Mouse (Mus musculus) erythroid progenitor cell, adult 5-6 weeks (primary cell): Measurements from ENCODE around the gene Ptger3. TPM values are rescaled to one million over a fixed set of nuclear protein-coding genes. Genes with fewer than 3 reads are reported as not detected.

Experiments used
- ATAC-seq: replicated peaks from 2 replicates; pipeline ENCODE4 v1.8.0; 2016; ENCODE audit warnings: moderate number of reproducible peaks, mild to moderate bottlenecking, moderate TSS enrichment, inconsistent platforms; ENCODE audit not compliant: poor library complexity, low FRiP score, severe bottlenecking
- total RNA-seq, 2 experiments: library from RNA; stranded (forward) in 1 of 2; stranded (reverse) in 1 of 2; fragments of 150-400 nt in 1 of 2; fragments of 186-747, 209-891 nt in 1 of 2; gene quantifications; 2 replicates each; pipeline versions ENCODE4 v1.2.3 to v1.2.4; 2015 to 2017; ENCODE audit warnings: low replicate concordance in 2 of 2

Gene Ptger3
- total RNA-seq, 2 experiments from 2014 or later, result 0.84 to 3.0 TPM

DNA sequence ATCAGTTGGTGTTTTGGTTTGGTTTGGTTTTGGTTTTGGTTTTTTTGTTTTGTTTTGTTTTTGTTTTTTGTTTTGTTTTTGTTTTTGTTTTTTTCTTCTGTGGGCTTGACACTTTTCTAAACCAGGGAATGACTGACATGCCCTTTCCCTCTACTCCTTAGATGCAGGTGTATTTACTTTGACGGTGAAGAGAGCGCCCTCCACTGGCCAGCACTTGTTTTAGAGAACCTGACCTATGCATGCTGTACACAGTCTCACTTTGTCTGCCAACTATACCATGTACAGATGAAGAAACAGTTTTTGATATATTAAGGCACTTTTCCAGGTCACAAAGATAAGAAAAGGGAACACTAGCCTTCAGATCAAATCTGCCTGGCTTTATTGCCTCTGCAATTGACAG is 15.1 kb downstream of the Ptger3 start:
- no peak for ATAC-seq

DNA sequence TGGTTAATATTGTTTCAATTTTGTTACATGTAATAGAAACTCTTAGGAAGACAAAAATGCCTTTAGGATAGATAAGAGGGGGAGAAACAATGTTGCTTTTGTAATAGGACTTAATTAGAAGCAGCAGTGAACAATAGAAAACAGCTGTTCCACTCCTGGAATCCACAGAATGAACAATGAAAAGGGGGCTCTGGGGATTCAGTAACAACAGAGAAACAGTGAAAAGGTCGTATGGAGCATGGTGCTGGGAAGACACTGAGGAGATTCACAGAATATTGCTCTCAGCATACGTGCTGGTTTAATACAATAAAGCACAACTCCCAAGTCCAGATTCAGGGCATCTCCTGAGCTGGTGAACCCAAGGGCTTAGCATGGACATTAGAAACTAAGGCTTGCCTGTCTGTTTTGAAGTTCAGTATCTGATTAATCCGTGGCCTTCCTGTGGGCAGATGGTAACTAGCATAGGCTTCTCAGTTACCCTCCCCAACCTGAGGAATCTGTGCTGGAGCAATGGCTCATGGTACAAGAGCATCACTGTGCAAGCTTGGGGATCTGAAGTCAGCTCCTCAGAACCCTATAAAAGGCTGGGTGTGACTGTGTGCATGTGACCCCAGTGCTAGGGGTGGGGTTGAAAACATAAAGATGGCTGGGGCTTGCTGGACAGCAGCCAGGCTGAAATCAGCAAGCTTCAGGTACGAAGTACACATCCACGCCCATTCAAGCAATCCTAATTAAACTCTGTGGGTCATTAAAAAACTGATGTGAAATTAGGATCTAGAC is 16.1 kb downstream of the Ptger3 start:
- ATAC-seq, result peak; percentile 63

DNA sequence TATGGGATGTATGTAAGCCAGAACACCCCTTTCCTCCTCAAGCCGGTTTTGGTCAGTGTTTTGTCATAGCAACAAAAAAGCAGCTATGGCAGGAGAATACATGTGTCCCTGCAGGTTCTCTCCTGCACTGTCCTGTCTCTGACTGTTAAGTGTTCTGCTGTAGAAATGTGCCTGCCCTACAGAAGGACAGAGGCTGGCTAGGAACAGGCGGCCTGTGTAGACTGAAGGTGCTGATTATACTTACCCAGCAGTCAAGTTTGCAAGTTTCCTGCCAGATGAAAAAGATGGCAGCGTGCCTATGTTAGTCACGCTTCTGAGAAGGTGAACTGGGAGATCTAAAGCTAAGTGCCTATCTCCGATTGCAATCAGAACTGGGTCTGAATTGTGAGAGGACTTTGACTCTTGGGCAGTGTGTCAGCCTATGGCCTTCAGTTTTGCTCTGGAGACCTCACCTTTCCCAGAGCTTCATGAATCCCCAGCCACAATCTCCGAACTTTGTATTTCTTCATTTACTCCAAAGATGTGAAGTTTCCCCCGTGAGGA is 31.2 kb downstream of the Ptger3 start:
- no peak for ATAC-seq

DNA sequence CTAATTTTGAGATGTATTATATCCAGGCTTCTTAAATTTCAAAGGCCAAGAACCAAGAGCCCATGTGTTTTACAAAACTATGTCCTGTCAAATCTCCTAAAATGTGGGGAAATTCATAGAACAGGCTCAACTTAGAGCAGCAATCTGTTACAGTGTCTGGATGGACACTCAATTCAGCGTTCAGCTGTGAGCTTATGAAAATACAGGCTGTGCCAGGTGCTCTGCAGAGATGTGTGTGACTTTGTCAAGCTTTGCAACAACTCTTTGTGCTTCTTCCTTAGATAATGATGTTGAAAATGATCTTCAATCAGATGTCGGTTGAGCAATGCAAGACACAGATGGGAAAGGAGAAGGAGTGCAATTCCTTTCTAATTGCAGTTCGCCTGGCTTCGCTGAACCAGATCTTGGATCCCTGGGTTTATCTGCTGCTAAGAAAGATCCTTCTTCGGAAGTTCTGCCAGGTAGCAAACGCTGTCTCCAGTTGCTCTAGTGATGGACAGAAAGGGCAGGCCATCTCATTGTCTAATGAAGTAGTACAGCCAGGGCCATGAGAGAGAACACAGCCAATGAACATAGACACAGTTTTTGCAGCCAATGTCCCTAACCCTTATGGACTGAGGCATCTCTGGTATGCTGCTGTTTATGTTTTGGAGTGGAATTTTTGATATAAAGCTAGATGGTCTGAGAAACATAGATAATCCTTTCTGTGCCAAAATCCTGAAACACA is 38.2 kb downstream of the Ptger3 start:
- no peak for ATAC-seq

DNA sequence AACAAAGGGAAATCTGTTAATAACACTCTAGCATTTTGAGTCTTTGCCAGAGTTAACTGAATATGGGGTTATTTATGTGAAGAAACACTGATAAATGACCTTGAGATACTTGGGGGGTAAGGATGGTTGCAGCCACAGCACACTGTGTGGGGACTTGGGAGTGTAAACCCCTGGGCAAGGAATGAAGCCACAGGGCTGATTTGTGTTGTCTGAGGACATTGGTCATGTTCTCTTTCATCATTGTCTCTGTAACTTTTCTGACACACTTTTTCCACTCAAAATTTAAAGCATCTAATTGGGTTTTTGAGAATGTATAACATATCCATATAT is 38.7 kb downstream of the Ptger3 start:
- no peak for ATAC-seq

DNA sequence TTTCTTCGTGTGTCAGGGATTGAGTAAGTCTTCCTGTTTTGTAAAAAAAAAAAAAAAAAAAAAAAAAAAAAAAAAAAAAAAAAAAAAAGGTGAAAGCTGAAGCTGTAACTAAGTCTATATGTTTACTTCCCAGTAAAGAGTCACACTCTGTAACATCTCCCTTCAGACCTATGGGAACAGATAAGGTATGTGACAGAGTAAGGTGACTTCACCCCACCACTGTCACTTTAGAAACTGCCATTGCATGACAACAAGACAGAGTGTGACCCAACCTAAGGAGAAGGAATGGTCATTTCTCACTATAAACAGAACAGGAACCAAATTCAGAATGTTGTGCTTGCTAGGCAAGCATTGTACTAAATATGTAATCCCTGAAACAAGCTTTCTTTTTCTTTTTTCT is 46.9 kb downstream of the Ptger3 start:
- ATAC-seq, result no peak

DNA sequence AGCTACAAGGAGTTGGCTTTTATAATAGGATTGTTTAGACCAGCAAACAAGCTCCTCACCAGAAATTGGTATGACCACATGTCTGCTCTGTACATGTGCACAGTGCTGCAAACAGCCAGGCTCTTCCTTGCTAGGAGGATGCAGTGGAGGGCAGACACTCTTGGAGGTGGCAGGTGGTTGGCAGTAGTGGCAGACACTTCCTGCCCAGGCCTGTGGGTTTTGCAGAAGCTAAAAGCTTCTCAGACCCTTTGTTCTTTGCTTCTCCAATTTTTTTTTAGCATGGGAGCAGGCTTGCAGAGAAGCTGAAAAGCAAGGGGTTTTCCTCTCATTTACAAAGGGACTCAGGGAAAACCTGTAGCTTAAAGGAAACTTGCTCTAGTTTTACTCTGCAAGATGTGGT is 50.3 kb downstream of the Ptger3 start:
- no peak for ATAC-seq

DNA sequence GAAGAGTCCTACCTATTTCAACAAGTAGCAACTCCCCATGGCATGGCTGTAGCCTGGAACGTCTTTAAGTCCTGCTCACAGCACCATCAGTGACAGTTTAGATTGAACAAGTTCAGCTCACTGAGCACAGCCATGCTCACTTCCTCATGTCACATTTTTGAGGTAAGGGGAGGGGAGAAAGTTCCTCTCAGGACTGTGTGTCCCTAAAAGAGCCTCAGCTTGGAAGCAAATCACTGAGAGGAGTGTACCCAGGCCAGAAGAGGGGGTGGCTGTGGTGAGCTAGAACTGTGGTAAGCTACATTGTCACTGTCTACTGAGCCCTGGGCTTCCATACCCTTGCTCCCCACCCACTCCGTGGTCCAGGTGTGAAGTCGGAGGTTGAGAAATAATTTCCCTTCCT is 60.7 kb downstream of the Ptger3 start:
- ATAC-seq, result no peak

DNA sequence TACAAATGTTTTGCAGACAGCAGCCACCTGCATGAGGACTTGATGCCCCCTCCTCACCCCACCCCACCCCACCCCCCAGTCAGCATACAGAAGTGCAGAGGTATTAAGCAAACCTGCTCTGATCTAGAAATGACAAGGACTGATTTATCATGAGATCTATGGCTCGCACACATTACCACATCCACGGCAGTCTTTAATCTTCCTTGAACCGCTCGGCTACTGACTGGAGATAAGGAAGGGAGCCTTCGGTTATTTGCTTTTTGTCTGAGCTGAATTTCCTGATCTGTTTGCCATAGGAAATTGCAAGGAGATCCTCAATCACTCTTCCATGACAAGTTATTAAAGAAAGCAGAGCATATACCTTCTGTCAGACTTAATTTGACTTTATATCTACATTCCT is 64.0 kb downstream of the Ptger3 start:
- ATAC-seq, result no peak

DNA sequence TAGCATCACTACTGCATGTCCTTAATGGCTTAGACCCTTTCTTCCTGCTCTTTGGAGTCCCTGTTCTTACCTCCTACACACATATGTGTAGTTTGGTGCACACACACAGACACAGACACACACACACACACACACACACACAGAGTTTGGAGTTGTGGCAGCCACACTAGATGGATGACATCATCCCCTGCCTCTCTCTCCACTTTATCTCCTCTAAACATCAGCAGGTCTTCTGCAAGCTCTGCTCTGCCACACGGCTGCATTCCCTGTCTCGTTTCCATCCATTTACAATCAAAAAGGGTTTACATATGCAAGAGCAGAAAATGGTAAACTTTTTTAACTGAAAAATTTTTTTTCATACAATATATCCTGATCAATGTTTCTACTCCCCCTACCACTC is 64.7 kb downstream of the Ptger3 start:
- 0 out of 2 replicates have a peak, but pooled peaks have one; percentile 50 for ATAC-seq

DNA sequence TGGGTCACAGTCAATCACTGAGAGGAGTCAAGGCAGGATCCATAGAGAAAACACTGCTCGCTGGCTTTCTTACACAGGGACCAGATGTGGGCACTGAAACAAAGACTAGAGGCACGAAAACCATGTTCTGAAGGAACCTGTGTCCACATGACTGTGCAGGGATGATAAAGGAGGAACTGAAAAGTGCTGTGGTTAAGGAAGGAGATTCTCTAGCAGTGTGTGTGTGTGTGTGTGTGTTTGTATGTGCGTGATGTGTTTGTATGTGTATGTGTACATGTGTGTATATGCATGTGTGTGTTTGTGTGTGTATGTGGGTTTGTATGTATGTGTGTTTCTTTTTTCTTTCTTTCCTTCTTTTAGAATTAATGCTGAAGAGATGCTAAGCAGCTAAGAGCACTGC is 67.7 kb downstream of the Ptger3 start:
- no peak for ATAC-seq

DNA sequence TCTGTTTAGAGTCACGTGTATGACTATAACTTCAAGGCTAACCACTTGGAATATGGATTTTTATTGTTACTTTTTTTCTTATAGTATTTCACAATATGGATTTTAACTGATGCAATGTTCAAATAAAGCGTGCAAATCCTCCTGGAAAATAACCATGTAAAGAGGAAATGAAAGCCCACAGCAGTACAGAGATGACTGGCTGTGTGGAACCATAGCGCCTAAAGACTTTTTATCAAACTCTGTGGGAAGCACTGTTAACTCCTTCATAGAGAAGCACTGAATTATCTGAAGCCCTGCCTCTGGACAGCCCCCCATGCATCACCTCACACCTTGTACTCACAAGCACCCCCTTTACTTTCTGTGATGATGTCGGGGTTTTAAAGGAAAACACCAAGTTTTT is 69.0 kb downstream of the Ptger3 start:
- ATAC-seq, result no peak

DNA sequence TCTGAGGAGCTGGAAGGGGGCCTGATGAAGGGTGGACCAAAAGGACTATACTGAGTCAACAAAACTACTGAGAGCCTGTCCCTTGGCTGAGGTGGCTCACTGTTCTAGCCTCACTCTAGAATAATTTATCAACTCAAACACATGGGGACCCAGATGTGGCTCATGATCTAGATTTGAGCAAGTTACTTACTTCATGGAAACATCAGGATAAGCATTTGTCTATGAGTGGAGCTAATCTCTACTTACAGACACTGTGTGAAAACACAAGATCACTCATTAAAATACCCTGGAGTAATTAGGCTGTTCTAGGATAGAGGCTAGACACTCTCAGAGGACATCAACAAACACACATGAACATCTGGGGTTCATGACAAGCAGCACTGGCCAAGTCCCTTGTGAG is 70.2 kb downstream of the Ptger3 start:
- peak; percentile 62 for ATAC-seq

DNA sequence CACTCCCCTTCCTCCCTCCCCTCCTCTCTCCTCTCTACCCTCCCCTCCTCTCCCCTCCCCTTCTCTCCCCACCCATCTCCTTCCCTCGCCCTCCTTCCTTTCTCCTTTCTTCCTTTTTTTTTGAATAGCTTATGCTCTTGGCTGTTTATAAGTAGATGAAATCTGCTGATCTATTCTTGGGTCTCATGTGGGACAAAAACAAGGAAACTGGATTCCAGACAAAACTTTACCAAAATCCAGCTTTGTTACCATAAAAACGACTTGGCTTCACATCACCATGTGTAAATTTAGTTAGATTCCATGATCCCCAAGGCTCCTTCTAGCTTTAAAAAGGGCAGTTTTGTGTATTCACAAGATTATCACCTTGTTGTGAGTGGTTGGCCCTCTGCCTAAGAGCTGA is 70.6 kb downstream of the Ptger3 start:
- ATAC-seq, result no peak

DNA sequence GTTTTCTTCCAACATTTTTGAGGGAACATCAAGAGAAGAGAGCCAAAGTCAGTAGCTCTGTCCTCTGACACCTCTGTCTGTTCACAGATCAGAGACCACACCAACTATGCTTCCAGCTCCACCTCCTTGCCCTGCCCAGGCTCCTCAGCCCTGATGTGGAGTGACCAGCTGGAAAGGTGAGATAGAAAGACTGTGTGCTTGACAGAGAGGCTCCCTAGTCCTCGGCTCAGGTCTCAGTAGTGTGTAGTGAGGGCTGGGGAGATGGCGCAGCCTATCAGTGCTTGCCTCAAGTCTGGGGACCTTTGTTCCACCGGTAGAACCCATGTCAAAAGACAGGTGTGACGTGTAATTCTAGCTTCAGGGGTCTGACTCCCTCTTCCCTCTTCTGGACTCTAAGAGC is 74.9 kb downstream of the Ptger3 start:
- ATAC-seq, result peak; percentile 41

DNA sequence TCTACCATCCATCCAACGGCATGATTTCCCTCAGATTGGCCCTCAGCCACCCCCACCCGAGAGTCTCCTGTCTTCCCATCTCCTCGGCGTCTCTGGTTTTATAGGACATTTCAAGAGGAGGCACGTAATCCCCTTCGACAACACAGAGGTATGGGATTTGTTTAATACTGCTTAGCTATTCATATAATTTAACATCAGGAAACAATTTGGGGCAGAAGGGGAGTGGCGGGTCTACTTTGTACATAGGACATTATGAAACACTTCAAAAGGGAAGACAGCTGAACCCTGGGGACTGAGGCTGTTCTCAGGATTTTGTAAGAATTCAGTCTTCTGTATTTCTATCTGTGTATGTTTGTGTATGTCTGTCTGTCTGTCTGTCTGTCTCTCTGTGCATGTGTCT is 94.9 kb downstream of the Ptger3 start:
- ATAC-seq, result no peak

DNA sequence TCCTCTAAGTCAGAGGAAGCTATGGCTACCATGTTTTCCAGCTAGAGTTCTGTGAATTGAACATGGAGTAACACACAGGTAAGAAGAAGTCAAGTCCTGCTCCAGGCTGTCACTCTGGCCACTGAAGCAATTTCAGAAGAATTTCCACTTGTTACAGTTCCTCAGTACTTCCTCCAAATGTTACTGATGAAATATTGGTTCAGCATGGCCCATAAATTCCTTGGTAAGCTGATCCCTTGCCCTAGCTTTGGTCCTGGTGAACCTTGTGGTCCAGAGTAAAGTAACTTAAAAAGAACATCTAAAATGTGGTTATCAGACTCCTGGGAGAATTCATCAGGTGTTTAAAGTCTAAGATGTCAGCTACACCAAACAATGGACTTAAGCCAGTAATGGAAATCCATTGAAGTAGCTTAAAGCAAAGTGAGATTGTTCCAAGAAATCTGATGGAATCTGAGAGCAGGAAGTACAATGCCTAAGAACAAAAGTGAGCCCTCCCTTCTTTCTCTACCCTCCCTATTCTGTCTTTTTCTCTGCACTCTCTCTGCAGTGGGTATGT is 97.9 kb downstream of the Ptger3 start:
- ATAC-seq, result no peak

DNA sequence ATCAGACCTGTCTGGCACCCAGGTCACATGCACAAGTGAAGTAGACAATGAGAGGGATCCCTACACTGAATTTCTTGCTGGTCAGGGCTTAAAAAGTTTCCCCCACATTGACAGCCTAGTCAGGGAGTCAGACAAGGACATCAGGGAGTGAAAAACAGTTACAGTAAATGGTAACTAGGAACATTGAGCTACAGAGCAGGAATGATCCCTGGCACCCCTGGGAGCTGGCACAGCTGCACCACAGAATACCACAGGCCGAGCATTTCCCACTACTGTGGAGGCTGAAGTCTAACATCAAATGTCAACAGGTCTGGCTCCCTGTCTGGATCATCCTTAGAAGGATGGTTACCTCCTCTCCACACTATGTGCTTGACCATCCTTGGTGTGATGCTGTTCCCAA is 98.8 kb downstream of the Ptger3 start:
- no peak for ATAC-seq

DNA sequence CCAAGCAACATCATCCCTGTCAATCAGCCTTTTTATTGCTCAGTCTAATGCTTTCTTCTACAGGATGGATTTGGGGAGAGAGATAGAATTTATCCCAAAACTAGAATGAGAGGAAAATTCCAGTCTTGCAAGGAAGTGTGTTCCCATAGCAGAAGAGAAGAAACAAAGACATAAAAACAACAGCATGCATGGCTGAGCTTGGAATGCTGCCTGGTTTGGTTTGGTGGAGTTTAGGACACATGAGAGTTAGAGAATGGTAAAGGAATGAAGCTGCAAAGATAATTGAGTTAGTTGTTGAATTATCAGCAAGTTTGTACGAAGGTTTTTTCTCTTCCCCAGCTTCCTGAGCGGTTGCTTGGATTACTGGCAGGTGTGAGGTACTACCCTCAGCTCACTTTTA is 99.5 kb downstream of the Ptger3 start:
- no peak for ATAC-seq

DNA sequence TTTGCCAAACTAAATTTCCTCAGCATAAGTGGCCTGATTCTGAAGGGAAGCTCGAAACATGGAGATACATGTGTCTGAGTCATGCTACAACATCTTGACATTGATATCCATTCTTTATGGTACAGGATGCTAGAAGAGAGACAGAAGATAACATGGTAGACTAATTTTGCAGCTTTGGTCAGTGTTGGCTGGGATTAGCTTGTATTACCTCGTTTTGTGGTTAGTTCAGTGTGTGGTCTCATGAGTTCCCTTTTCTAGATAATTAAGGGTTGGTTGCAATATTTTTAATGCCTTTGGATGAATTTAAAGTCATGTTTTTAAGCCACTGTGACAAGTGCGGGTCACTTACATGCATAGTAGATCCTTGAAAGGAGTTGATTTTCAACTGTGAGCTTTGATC is 119.4 kb downstream of the Ptger3 start:
- ATAC-seq, result no peak
